Mouse (Mus musculus) myocyte (in vitro differentiated cells): ENCODE results near the gene BC035947. TPM values are rescaled to one million over a fixed set of nuclear protein-coding genes. Genes with fewer than 3 reads are reported as not detected.

ENCODE experiments used
- H3K27me3 ChIP-seq: one replicate; pipeline ENCODE4 v1.6.1; 2011; ENCODE audit not compliant: control insufficient read depth, insufficient read depth, insufficient read length
- H3K36me3 ChIP-seq: one replicate; pipeline ENCODE4 v1.6.1; 2011; ENCODE audit not compliant: control insufficient read depth, insufficient read depth
- H3K4me2 ChIP-seq: one replicate; pipeline ENCODE4 v1.6.1; 2011; ENCODE audit warnings: low read depth, control low read depth
- H3K4me3 ChIP-seq: one replicate; pipeline ENCODE4 v1.5.1; 2011; ENCODE audit warnings: mild to moderate bottlenecking, control low read depth, moderate library complexity
- H3K79me2 ChIP-seq: one replicate; pipeline ENCODE4 v1.6.1; 2011; ENCODE audit not compliant: control insufficient read depth, insufficient read depth
- H3ac ChIP-seq: one replicate; pipeline ENCODE4 v1.6.1; 2011; ENCODE audit not compliant: control insufficient read depth, insufficient read length
- CEBPB ChIP-seq: IDR thresholded peaks from 2 replicates; pipeline ENCODE4 v1.6.1; 2011; ENCODE audit warnings: mild to moderate bottlenecking, moderate library complexity; ENCODE audit not compliant: poor library complexity, insufficient read depth, severe bottlenecking
- E2F4 ChIP-seq: IDR thresholded peaks from one replicate; pipeline ENCODE4 v1.6.1; 2011; ENCODE audit warnings: mild to moderate bottlenecking, control low read depth, moderate library complexity; ENCODE audit not compliant: insufficient read depth
- MAX ChIP-seq: IDR thresholded peaks from one replicate; pipeline ENCODE4 v1.6.1; 2011; ENCODE audit warnings: low read depth, mild to moderate bottlenecking, control low read depth
- MYOD1 ChIP-seq, 3 experiments: IDR thresholded peaks; one replicate each; pipeline ENCODE4 v1.6.1; 2011; ENCODE audit warnings: control low read depth in 2 of 3, low read depth in 2 of 3, mild to moderate bottlenecking in 2 of 3, moderate library complexity in 1 of 3; ENCODE audit not compliant: insufficient read length in 2 of 3, control insufficient read depth in 1 of 3
- MYOG ChIP-seq, 3 experiments: IDR thresholded peaks; one replicate each; pipeline ENCODE4 v1.6.1; 2011; ENCODE audit warnings: control low read depth in 2 of 3, low read depth in 2 of 3, mild to moderate bottlenecking in 2 of 3; ENCODE audit not compliant: insufficient read length in 2 of 3, control insufficient read depth in 1 of 3, insufficient read depth in 1 of 3
- POLR2A ChIP-seq: IDR thresholded peaks from one replicate; pipeline ENCODE4 v1.6.1; 2011; ENCODE audit warnings: low read depth, mild to moderate bottlenecking, control low read depth, moderate library complexity; ENCODE audit not compliant: insufficient read length
- POLR2AphosphoS2 ChIP-seq: IDR thresholded peaks from one replicate; pipeline ENCODE4 v1.6.1; 2011; ENCODE audit warnings: low read depth, control low read depth; ENCODE audit not compliant: insufficient read length
- REST ChIP-seq: IDR thresholded peaks from one replicate; pipeline ENCODE4 v1.6.1; 2011; ENCODE audit warnings: mild to moderate bottlenecking, control low read depth, moderate library complexity; ENCODE audit not compliant: insufficient read depth, insufficient read length
- SRF ChIP-seq: IDR thresholded peaks from one replicate; pipeline ENCODE4 v1.6.1; 2011; ENCODE audit warnings: low read depth; ENCODE audit not compliant: control insufficient read depth, insufficient read length
- TCF12 ChIP-seq: IDR thresholded peaks from one replicate; pipeline ENCODE4 v1.6.1; 2011; ENCODE audit warnings: mild to moderate bottlenecking, control low read depth; ENCODE audit not compliant: poor library complexity, insufficient read depth, severe bottlenecking
- TCF3 ChIP-seq: IDR thresholded peaks from one replicate; pipeline ENCODE4 v1.6.1; 2011; ENCODE audit warnings: low read depth, control low read depth; ENCODE audit not compliant: insufficient read length
- USF1 ChIP-seq: IDR thresholded peaks from one replicate; pipeline ENCODE4 v1.6.1; 2011; ENCODE audit warnings: low read depth, mild to moderate bottlenecking, control low read depth, moderate library complexity
- polyA plus RNA-seq: library from polyadenylated mRNA; unstranded; fragments of >200 nt; fragmentation: generic; extraction: Trizol; gene quantifications from one replicate; pipeline ENCODE4 v1.2.1, GENCODE M21; 2012; ENCODE audit warnings: missing spikeins

BC035947 gene
- polyA plus RNA-seq, 1 experiment, result not detected

DNA sequence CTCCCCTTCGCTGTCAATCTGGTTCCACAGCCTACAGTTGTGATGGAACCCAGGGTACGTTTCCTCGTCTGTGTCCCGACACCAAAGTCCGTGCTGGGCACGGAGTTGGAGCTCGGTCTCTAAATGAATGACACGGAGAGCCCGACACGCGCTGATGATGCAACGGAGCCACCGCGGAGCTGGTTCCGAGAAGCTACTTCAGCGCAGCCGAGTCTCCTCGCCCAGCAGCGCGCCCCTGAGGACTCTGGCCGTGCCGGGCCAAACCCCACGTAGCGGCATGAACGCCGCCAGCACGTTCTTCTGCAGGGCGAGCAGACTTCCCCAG, 23.6 kb downstream of the BC035947 start:
- H3K4me3 ChIP-seq, result peak overlapping the region; percentile 79
- H3ac ChIP-seq, result peak overlapping the region; percentile 86
- TF ChIP-seq POLR2AphosphoS2, result no peak
- H3K36me3 ChIP-seq, result peaks cover 5% of the 10 kb centered on the region
- peak overlapping the region; percentile 81 for H3K4me2 ChIP-seq
- peaks cover 48% of the 10 kb centered on the region for H3K79me2 ChIP-seq
- H3K27me3 ChIP-seq, result no peaks in the 10 kb centered on the region

DNA sequence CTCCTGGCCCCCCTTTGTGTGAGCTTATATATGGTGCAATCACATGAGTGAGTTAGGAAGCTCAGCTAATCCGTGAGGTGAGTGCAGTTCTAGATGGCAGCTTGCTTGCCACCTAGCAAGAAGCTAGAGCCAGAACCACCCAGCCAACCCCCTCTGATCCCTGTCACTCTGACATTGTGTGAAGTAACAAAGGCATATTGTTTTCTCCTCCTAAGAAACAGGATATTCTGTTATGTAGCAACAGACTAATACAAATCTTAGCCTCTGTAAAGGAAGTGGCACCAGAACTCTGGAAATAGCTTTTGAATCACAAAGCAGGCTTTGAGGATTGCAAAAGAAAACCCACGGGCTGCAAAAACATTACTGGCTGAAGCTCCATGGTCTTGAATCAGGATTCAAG, 27.6 kb downstream of the BC035947 start:
- Histone ChIP-seq H3K27me3 (no peaks in the 10 kb centered on the region), H3K79me2 (peaks cover 73% of the 10 kb centered on the region), H3ac (no peak overlapping the region), H3K36me3 (peaks cover 20% of the 10 kb centered on the region), H3K4me3 (no peak overlapping the region), H3K4me2 (no peak overlapping the region)
- TF ChIP-seq POLR2A (no peak), MYOD1 (IDR thresholded peaks at IDR 0.05; ENCODE audit: control insufficient read depth in 1 of 3, insufficient read length in 2 of 3, low read depth in 2 of 3) (no peak), POLR2AphosphoS2 (no peak), CEBPB (no peak), TCF3 (no peak), USF1 (no peak), MAX (no peak), TCF12 (no peak), REST (no peak), E2F4 (no peak)

- no peaks in the 10 kb centered on the region for H3K27me3 ChIP-seq
- peaks cover 29% of the 10 kb centered on the region for H3K36me3 ChIP-seq
- no peak for TF ChIP-seq USF1
- TF ChIP-seq TCF12, result no peak
- no peak for TF ChIP-seq CEBPB
- TF ChIP-seq REST, result no peak
- no peak for TF ChIP-seq POLR2A
- TF ChIP-seq MYOD1 (IDR thresholded peaks at IDR 0.05; ENCODE audit: control insufficient read depth in 1 of 3, insufficient read length in 2 of 3, low read depth in 2 of 3), result no peak
- no peak for TF ChIP-seq MYOG (IDR thresholded peaks at IDR 0.05; ENCODE audit: control insufficient read depth in 1 of 3, insufficient read depth in 1 of 3, insufficient read length in 2 of 3, low read depth in 2 of 3)
- no peak for TF ChIP-seq TCF3
- TF ChIP-seq POLR2AphosphoS2, result no peak
- no peak for TF ChIP-seq SRF
- no peak for TF ChIP-seq MAX
- TF ChIP-seq E2F4, result no peak
Observed at GRCm38 (mm10) chr1:78483430-78483829, 28.5 kb downstream of the BC035947 start.

DNA sequence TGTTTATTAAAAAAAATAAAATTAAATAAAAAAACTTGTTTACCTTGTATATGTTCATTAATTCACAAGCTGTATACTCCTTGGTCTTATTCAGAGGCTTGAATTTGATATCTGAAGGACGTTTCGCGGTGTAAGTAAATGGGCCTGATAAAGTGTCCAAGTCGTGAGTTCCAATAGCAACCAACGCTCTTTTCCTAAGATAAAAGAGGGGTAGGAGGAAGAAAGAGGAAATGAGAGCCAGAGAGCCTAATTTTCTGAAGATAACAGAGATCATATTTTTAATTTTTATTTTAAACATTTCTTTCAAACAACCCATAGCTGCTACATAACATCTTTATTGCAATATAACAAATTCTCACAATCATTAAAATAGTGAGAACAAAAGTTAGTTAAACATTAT, 39.5 kb downstream of the BC035947 start:
- Histone ChIP-seq H3K4me2 (no peak overlapping the region), H3K27me3 (no peaks in the 10 kb centered on the region), H3K79me2 (no peaks in the 10 kb centered on the region), H3K36me3 (peaks cover 78% of the 10 kb centered on the region), H3K4me3 (no peak overlapping the region), H3ac (no peak overlapping the region)
- TF ChIP-seq POLR2AphosphoS2 (no peak), E2F4 (no peak), REST (no peak), MYOG (IDR thresholded peaks at IDR 0.05; ENCODE audit: control insufficient read depth in 1 of 3, insufficient read depth in 1 of 3, insufficient read length in 2 of 3, low read depth in 2 of 3) (no peak), POLR2A (no peak), MYOD1 (IDR thresholded peaks at IDR 0.05; ENCODE audit: control insufficient read depth in 1 of 3, insufficient read length in 2 of 3, low read depth in 2 of 3) (no peak), TCF12 (no peak), MAX (no peak), USF1 (no peak), TCF3 (no peak), SRF (no peak)

More at GRCm38 (mm10) chr1:78483430-78483829, 28.5 kb downstream of the BC035947 start:
- H3K4me2 ChIP-seq, result no peak overlapping the region
- no peak overlapping the region for H3ac ChIP-seq
- no peak overlapping the region for H3K4me3 ChIP-seq
- H3K79me2 ChIP-seq, result peaks cover 75% of the 10 kb centered on the region

DNA sequence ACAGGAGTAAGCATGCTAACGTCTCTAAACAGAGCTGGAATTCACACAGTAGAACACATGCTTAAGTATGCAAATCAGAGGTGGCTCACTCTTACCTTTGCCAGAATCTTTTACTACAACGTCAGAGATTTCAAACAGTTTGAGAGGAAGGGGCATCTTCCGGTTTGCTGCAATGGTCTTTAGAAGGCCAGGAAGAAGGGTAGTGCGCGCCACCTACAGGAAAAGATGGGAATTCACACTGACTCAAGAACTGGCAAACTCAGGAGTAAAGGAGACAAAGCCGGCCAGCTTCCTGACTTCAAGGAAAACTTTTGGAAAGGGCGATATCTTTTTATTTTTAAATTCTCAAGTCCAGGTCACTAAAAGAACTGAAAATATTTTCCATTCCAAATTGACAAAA, 57.3 kb downstream of the BC035947 start:
- H3K79me2 ChIP-seq, result no peaks in the 10 kb centered on the region
- peaks cover 68% of the 10 kb centered on the region for H3K36me3 ChIP-seq
- H3K4me2 ChIP-seq, result no peak overlapping the region
- TF ChIP-seq USF1, result no peak
- TF ChIP-seq MYOG (IDR thresholded peaks at IDR 0.05; ENCODE audit: control insufficient read depth in 1 of 3, insufficient read depth in 1 of 3, insufficient read length in 2 of 3, low read depth in 2 of 3), result no peak
- no peak for TF ChIP-seq POLR2A
- TF ChIP-seq MYOD1 (IDR thresholded peaks at IDR 0.05; ENCODE audit: control insufficient read depth in 1 of 3, insufficient read length in 2 of 3, low read depth in 2 of 3), result no peak
- no peak for TF ChIP-seq TCF12
- no peak for TF ChIP-seq REST
- TF ChIP-seq TCF3, result no peak
- no peak for TF ChIP-seq E2F4
- TF ChIP-seq SRF, result no peak
- no peak for TF ChIP-seq MAX
- no peak for TF ChIP-seq CEBPB
- TF ChIP-seq POLR2AphosphoS2, result no peak
- no peak overlapping the region for H3K4me3 ChIP-seq
- H3ac ChIP-seq, result no peak overlapping the region
- no peaks in the 10 kb centered on the region for H3K27me3 ChIP-seq

GRCm38 (mm10) chr1:78453886-78454285, 58.1 kb downstream of the BC035947 start:
- Histone ChIP-seq H3K27me3 (no peaks in the 10 kb centered on the region), H3K79me2 (no peaks in the 10 kb centered on the region), H3ac (no peak overlapping the region), H3K4me2 (no peak overlapping the region), H3K4me3 (no peak overlapping the region), H3K36me3 (peaks cover 76% of the 10 kb centered on the region)
- no peak for TF ChIP-seq MYOG (IDR thresholded peaks at IDR 0.05; ENCODE audit: control insufficient read depth in 1 of 3, insufficient read depth in 1 of 3, insufficient read length in 2 of 3, low read depth in 2 of 3)
- TF ChIP-seq POLR2A, result no peak
- TF ChIP-seq MYOD1 (IDR thresholded peaks at IDR 0.05; ENCODE audit: control insufficient read depth in 1 of 3, insufficient read length in 2 of 3, low read depth in 2 of 3), result no peak
- no peak for TF ChIP-seq REST
- no peak for TF ChIP-seq E2F4
- TF ChIP-seq USF1, result no peak
- TF ChIP-seq MAX, result no peak
- no peak for TF ChIP-seq SRF
- TF ChIP-seq TCF3, result no peak
- no peak for TF ChIP-seq POLR2AphosphoS2
- no peak for TF ChIP-seq TCF12
- no peak for TF ChIP-seq CEBPB
